Mouse (Mus musculus): ENCODE results near the gene Fam49a.

Fam49a gene

DNA sequence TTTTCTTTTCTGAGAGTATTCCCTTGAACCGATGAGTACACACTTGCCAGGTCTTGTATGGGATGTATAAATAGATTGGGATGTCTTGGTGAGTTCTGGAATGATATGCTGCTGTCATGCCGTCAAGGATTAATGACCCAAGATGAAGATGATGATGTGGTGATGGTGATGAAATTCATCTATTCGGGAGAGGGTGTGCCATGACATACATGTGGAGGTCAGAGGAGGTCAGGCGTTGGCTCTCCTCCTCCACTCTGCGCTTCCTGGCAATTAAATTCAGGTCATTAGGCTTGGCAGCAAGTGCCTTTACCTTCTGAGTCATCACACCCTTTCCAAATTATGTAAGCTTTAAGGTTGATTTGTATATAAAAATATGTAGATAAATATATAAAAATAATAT lies 95.0 kb downstream of the Fam49a start:
- DNase-seq (ENCODE audit: low read depth, low spot score), result no peak

DNA sequence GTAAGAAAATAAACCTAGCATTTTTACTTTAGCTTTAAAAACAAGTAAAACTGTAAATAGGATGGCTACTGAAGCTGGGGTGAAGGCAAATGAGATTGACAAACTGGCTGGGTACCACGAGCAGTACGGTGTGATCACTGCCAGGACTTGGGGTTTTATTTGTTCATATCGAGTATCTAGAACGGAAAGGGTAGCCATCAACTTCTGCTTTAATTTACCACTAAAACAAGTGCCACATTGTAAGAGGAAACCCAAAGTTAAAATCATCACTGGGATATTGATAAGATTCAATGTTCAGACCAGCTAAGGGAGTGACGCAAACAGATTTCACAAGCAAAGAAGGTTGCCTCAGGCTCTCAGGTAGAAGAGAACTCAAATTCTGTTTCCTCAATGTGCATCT lies 98.0 kb downstream of the Fam49a start:
- no peak for DNase-seq (ENCODE audit: low read depth, low spot score)

DNA sequence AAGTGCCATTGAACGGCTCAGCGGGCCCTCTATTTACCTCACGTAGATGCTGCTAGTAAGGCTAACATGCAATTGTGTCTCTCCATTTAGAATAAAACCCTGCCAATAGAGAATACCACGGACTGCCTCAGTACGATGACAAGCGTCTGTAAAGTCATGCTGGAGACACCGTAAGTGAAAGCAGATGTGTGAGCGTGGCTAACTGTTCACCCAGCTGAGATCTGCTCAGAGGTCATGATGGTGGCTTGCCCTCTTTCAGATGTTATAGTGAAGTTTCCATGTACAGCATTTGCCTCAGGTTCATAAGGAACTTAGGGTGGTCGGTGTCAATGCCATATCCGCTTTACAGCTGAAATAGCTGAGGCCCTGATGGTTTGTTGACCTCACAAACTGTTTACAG lies 100.4 kb downstream of the Fam49a start:
- DNase-seq (ENCODE audit: low read depth, low spot score), result no peak

DNA sequence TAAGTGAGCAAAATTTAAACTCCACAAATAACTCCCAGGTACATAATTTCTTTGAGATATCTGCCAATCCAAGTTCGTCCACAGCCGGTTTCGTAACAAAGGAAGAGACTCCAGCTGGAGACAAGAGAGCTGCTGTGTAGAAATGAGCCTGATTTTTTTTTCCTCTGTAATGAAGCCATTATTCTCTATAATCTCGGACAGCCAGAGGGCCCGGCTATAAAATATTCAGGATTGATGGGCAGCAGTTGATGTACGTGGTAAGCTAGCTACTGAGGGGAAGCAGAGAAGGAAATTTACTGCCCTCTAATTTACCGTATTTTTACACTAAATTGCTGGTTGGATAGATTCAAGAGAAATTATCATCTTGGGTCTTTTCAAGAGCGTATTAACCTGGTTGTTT lies 102.3 kb downstream of the Fam49a start:
- DNase-seq (ENCODE audit: low read depth, low spot score), result no peak

DNA sequence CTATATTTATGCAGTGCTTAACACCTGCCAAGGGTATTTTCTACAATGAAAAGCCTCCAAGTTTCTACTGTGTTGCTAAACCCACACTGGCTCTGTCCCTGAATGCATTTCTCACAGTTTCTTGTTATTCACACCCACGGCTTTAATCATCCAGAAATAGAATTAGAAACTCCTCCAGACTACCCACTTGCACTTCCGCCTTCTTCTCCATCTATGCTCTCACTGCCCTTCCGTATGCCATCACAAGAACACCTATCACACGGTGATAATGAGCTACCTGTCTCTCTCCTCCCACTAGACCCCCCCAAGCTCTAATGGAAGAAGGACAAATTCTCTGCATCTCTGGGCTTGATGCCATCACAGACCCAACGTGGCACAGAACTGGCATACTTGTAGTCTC lies 105.5 kb downstream of the Fam49a start:
- DNase-seq (ENCODE audit: low read depth, low spot score), result no peak

DNA sequence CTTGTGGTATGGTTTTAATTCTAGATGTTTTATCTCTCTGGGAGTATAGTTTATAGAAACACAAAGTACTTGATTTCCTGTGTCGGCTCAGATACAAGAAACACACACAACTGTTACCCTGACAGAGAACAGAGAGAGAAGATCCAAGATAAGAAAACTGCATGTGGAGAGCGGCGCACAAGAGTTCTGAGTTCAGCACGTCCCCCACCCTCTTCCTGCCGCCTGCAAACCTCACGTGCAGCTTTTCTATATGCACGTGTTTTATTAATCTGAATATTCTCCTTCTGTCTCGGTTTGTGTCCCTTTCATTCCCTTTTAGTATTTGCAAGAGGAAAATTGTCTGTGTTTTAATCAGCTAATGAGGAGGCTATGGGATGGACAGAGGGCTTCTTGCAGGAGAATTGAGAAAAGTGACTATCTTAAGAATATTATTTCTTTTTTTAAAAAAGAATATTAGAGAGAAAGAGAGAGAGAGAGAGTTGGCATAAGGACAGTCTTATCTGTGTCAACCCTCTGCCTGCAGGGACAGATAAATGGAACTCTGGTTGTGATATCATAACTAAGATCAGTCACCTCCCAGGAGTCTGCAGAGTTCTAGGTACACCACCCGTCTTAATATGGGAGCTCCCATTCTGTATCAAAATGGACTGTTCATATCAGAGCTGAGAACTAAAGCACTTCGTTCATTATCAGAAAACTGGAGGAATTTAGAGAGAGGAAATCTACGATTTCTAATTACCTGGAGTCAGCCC lies 111.3 kb downstream of the Fam49a start:
- no peak for DNase-seq (ENCODE audit: low read depth, low spot score)

DNA sequence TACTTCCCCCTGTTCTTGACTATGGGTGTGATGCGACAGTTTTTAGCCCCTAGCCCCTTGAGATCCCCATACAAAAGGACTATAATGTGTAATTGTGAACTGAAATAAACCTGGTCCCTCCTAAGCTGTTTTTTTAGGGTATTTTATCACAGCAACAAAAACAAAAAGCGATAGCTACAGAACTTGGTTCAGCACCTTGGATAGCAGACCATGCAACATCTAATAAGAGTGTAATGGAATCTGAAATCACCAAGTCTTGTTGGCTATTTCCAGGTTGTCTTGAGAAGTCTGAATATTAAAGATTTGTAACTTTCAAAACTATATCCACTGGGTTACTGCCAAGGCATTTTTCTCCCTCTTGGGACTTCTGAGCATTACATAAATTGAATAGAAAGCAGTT lies 117.1 kb downstream of the Fam49a start:
- no peak for DNase-seq (ENCODE audit: low read depth, low spot score)

DNA sequence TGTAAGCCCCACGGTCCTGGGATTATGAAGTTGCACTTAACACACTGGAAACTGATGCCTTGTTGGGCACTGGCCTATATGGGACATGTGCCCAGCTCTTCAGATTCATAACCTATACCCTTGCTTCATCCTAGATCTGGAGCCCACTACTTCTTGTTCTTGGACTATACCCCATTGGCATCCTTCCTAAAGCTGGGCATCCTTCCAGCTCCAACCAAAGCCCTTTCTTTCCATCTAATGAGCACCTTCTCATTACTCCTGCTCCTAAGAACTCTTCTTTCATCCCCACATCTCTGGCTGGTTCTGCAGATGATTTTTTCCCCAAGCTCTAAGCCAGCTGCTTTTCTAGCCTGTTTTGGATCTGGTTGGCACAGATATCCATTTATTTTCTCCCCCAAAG lies 127.3 kb downstream of the Fam49a start:
- no peak for DNase-seq (ENCODE audit: low read depth, low spot score)

DNA sequence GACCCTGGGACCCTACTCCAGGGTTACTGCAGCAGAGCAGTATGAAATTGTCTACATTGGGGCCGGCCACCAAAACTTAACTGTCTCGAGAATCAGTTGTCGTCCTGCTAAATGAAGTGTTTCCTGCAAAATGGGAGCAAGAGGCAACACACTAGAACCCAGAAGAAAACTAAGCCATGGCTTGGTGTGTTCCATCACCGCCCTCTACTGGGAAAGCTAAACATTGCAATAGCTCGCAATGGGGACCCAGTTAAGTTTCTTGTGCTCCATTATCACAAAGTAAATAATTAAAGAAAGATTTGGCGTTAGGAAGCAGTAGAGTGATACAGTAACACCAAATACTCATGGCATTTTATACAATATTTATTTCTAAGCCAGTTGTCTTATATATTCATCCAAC lies 134.3 kb downstream of the Fam49a start:
- peak; percentile 63 for DNase-seq (ENCODE audit: low read depth, low spot score)

DNA sequence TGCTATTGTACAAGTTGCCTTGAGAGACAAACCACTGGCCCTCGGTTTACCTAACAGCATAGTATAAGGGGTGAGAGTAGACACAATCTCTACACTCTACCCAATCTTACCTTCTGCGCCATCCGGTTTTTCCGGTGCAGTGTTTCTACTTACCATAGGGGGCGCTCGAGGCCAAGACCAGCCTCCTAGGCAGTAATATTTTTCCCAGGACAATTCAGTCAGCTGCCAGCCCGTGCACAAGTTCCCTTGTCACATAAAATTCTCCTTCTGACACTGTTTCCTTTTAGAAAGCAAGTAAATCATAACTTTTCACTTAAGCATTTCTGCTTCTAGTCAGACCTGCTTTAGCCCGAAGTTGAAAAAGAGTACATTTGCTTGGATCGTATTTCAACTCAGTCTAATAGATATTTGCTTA lies 139.1 kb downstream of the Fam49a start:
- DNase-seq (ENCODE audit: low read depth, low spot score), result peak; percentile 72

DNA sequence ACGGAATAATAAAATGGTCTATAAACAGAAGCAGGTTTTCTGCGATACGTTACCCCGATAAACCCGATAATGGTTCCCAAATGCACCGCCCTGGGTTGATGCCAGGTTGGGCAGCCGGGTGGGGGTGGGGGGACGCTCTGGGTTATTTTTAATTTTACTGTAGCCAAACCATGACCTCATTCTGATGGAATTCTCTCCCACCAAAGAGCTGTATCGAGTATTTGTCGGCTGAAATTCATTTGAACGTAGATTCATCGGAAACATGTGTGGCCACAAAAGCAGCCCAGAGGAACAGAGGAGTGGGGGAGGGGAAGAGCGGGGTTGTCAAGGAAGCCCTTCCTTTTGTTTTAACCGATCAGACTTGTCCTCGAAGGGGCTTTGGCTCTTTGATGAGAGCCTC lies 139.6 kb downstream of the Fam49a start:
- peak; percentile 25 for DNase-seq (ENCODE audit: low read depth, low spot score)

DNA sequence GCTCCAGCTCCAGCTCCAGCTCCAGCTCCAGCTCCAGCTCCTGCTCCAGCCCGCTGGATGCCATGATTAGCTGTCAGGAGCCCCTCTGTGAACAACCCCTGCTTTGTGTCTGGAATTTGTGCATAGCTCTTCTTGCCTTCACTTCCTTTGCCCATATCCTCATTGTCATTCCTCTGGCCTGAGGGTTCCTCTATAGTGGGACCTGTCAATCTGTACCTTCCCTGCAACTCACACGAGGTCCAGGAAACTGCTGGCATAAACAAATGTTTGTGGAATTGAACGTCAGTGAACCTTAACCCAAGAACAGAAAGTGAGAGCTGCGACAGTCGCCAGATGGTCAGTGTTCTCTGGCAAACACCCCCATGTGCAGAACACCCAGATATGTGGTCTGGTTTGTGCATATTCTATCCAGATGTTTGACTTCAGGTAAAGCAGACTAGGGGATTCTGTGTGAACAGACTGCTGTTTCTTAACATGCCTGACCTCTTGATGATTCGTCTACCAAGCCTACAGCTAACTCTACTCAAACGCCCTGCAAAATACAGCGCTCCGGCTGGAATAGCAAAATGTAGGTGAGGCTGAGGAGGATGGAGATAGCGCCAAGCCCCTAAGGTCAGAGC lies 143.7 kb downstream of the Fam49a start:
- DNase-seq (ENCODE audit: low read depth, low spot score), result peak; percentile 44

DNA sequence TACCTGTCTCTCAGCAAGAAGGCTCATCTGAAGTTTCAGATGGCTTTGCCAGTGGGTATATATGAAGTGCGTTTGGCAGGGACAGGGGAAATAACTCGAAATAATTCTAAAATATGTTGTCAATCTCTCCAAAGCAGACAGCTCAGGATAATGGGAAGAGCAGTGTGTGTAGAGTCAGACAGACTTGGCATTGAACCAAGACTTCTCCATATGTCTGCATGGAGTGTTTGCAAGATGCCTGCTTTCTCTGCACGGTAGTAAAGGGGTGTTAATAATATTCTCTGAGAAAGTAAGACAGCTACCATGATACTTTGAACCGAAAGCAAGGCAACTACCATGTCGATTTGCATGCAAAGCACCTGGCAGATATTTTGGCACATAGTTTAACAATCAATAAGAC lies 147.1 kb downstream of the Fam49a start:
- no peak for DNase-seq (ENCODE audit: low read depth, low spot score)

DNA sequence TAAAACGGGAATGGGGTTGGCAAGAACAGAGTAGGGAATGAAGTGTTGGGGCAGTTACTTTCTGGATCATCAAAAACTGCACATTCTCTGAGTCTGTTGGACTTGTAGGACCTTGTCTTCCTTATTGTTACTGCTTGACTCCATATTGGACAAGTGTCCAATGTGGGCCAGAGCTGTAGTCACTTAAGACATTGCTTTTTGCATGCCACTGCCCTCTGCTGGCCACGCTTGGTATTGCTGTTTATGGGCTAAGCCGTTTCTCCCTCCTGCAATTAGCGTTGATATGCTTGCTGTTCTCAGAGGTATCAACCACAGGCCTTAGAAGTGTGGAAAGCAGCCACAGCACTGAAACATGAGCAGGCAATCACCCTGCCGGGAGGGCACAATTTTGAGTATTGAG lies 150.7 kb downstream of the Fam49a start:
- peak; percentile 82 for DNase-seq (ENCODE audit: low read depth, low spot score)

DNA sequence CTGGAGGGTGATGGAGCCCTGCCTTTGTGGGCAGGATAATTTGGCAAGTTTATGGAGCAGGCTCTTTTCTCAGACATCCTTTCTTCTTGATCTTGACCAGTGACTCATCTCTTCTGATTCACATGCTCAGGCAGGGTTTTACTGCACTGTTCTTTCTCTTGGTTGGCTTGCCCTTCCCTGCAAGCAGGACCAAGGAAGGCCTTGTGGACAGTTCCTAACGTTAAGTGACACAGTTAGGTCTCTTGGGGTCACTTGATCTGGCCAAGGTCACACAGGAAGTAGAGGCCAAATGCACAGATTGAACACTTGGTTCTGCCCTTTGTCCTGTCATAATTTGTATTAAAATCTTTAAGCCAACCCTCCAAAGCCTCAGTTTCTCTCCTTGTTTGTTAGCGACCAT lies 158.5 kb downstream of the Fam49a start:
- no peak for DNase-seq (ENCODE audit: low read depth, low spot score)

DNA sequence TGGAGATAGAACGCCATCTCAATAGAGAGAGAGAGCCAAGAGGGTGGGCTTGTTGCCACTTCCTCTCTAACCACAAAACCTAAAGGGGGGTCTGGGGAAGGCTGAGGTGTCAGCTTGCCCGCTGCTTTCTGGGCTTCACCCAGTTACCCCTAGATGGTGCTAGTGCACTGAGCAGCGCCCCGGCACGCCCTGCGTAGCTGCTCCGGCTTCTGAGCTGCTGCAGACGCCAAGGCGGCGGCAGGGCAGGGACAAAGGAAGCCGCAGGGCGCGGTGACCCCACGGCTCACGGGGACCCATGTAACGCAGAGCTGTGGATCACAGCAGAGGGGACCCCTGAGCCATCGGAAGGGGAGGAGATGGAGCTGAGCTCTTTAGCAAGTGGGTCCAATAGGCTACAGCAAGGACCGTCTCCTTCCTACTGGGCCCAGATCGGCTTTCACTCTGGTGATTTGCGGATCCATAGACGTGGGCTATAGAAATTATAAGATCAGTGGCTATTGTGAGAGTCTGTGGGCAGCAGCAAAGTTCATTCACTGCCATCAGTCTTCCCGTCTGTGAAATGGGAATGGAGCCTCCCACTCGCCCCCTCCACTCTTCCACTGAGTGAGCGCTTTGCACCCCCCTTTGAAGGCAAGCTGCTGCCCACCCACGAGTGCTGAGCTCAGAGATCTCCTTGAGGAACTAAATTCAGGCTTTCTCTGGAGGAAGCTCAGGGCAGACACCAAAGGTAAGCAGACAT lies 159.1 kb downstream of the Fam49a start:
- peak; percentile 72 for DNase-seq (ENCODE audit: low read depth, low spot score)

DNA sequence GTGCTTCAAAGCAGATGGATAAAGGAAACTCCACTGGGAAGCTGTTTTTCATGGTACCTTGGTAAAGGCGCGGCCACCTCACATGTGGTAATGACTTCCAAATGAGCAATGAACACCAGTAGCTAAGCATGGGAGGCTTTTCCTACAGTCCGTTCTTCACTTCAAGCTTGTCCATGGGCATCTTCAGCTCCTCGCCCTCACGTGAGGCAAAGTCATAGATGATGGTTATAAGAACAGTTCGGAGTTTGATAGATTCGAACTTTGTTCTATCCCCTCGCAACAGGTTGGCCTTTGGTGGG lies 159.6 kb downstream of the Fam49a start:
- no peak for DNase-seq (ENCODE audit: low read depth, low spot score)

DNA sequence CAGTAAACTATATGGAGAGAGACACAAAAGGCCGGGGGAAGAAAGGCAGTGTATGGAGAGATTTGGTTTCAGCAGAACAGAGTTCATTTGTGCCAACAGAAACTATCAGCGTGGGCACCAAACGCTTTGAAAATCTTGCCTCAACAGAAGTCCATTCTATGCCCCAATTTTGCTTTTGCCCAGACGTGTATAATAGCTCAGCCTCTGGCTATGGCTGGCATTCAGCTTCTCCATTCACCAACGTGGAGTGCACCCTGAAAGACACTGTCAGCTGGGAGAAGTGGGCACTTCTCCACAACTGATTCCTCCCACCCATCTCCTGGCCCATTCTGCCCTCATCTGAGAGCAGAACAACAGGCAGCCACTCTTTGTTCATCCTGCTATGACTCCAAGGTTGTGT lies 163.2 kb downstream of the Fam49a start:
- no peak for DNase-seq (ENCODE audit: low read depth, low spot score)

DNA sequence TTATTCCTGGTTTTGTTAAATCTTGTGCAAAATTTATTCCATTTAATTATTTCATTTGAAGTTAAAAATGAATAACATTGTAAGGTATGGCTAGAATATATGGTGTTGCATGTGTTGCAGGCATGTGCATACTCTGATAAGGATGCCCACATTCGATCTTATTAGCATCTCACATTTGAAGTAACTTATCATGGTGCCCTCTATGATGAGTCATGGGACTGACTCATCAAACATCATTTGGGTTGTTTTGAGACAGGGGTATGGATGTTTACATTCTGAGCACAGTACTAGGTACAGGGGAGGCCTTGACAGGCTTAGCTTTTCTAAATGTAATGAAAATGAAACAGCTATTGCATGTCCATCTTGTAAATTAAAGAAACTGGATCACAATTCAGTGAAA lies 165.3 kb downstream of the Fam49a start:
- no peak for DNase-seq (ENCODE audit: low read depth, low spot score)

DNA sequence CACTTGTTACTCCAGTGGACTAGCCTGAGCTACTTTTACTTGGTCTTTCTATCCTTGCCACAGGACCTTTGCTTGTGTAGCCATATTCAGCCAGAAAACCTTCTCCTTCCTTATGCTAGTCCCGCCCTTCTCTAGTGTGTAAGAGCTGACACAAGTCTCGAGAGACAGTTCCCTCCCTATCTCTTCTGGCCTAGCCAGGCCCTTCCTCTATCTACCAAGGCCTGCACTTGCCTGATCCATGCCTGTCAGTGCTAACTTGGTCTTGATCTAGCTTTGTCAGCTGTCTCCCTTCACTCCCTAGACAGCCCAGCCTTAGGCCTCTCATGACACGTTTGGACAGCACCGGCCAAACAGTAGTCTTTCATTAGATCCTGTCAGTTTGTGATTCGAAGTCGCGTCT lies 166.9 kb downstream of the Fam49a start:
- no peak for DNase-seq (ENCODE audit: low read depth, low spot score)
